Mouse (Mus musculus) MEL (cell line): ENCODE results near the gene Plekha7.

ENCODE experiments used
- BHLHE40 ChIP-seq: IDR thresholded peaks from 2 replicates; pipeline ENCODE4 v1.6.1; 2012; ENCODE audit warnings: low read depth, mild to moderate bottlenecking, inconsistent platforms, low read length, improper control_type of control experiment, borderline replicate concordance
- CHD2 ChIP-seq: IDR thresholded peaks from 2 replicates; pipeline ENCODE4 v1.6.1; 2011; ENCODE audit warnings: low read length, improper control_type of control experiment
- CTCF ChIP-seq, 3 experiments: IDR thresholded peaks in 2 of 3; conservative IDR thresholded peaks in 1 of 3; 2 replicates each; pipeline ENCODE4 v1.5.1; 2011 to 2012; ENCODE audit warnings: low read length in 3 of 3, low read depth in 2 of 3, mild to moderate bottlenecking in 2 of 3, improper control_type of control experiment in 1 of 3, inconsistent platforms in 1 of 3, mixed read lengths in 1 of 3, moderate library complexity in 1 of 3; ENCODE audit not compliant: control insufficient read depth in 1 of 3, insufficient read depth in 1 of 3, poor library complexity in 1 of 3, severe bottlenecking in 1 of 3
- E2F4 ChIP-seq: IDR thresholded peaks from 2 replicates; pipeline ENCODE4 v1.6.1; 2011; ENCODE audit warnings: low read depth, low read length, improper control_type of control experiment, borderline replicate concordance
- EP300 ChIP-seq, 2 experiments: IDR thresholded peaks; 2 replicates each; pipeline ENCODE4 v1.6.1; 2011; ENCODE audit warnings: improper control_type of control experiment in 2 of 2, low read length in 2 of 2, low read depth in 1 of 2, mild to moderate bottlenecking in 1 of 2
- GATA1 ChIP-seq: IDR thresholded peaks from 2 replicates; pipeline ENCODE4 v1.6.1; 2011; ENCODE audit warnings: low read depth, low read length, improper control_type of control experiment
- HCFC1 ChIP-seq: IDR thresholded peaks from 2 replicates; pipeline ENCODE4 v1.6.1; 2012; ENCODE audit warnings: low read depth, mild to moderate bottlenecking, inconsistent platforms, low read length, improper control_type of control experiment, moderate library complexity
- MAZ ChIP-seq: IDR thresholded peaks from 2 replicates; pipeline ENCODE4 v1.6.1; 2012; ENCODE audit warnings: low read depth, mild to moderate bottlenecking, inconsistent platforms, low read length, improper control_type of control experiment
- MYC ChIP-seq: IDR thresholded peaks from 2 replicates; pipeline ENCODE4 v1.6.1; 2011; ENCODE audit warnings: low read depth, mild to moderate bottlenecking, low read length, improper control_type of control experiment, moderate library complexity
- NELFE ChIP-seq: IDR thresholded peaks from 2 replicates; pipeline ENCODE4 v1.6.1; 2011; ENCODE audit warnings: low read depth, low read length, improper control_type of control experiment
- POLR2A ChIP-seq, 2 experiments: IDR thresholded peaks; 2 replicates each; pipeline ENCODE4 v1.6.1; 2011 to 2012; ENCODE audit warnings: low read length in 2 of 2, mild to moderate bottlenecking in 2 of 2, control low read depth in 1 of 2, improper control_type of control experiment in 1 of 2, low read depth in 1 of 2, moderate library complexity in 1 of 2; ENCODE audit not compliant: control insufficient read depth in 1 of 2, insufficient read depth in 1 of 2, poor library complexity in 1 of 2
- POLR2AphosphoS5 ChIP-seq: IDR thresholded peaks from 2 replicates; pipeline ENCODE4 v1.6.1; 2012; ENCODE audit warnings: low read depth, borderline replicate concordance, mild to moderate bottlenecking, inconsistent platforms, low read length, moderate library complexity, mixed read lengths
- USF1 ChIP-seq: IDR thresholded peaks from 2 replicates; pipeline ENCODE4 v1.6.1; 2014; ENCODE audit warnings: low read depth, mild to moderate bottlenecking, inconsistent platforms, low read length, improper control_type of control experiment, moderate library complexity
- ZNF384 ChIP-seq: IDR thresholded peaks from 2 replicates; pipeline ENCODE4 v1.6.1; 2012; ENCODE audit warnings: low read depth, mild to moderate bottlenecking, inconsistent platforms, low read length, improper control_type of control experiment

- TF ChIP-seq CTCF (IDR thresholded peaks at IDR 0.05 in 2 of 3, conservative IDR thresholded peaks at IDR 0.05 in 1 of 3; ENCODE audit: control insufficient read depth in 1 of 3, insufficient read depth in 1 of 3, low read depth in 2 of 3, low read length in 3 of 3, poor library complexity in 1 of 3, severe bottlenecking in 1 of 3) (no peak), E2F4 (no peak), EP300 (IDR thresholded peaks at IDR 0.05; ENCODE audit: low read depth in 1 of 2, low read length in 2 of 2) (no peak), MAZ (no peak), BHLHE40 (no peak), CHD2 (no peak), ZNF384 (no peak), USF1 (no peak), NELFE (no peak), POLR2A (IDR thresholded peaks at IDR 0.05; ENCODE audit: control insufficient read depth in 1 of 2, insufficient read depth in 1 of 2, low read depth in 1 of 2, low read length in 2 of 2, poor library complexity in 1 of 2) (no peak), POLR2AphosphoS5 (no peak), MYC (no peak), GATA1 (no peak), HCFC1 (no peak)
Observed at GRCm38 (mm10) chr7:116191138-116191537, 117.0 kb downstream of the Plekha7 start.
